Mouse (Mus musculus): ENCODE data around the gene Palmd.

Gene Palmd

GRCm38 (mm10) chr3:116955061-116955460 lies 13.7 kb downstream of the Palmd start:
- peak; percentile 59 to 73 for DNase-seq

- no peak for DNase-seq
Observed at GRCm38 (mm10) chr3:116953366-116953765, 15.4 kb downstream of the Palmd start.

- peak in 1 of 2 experiments; percentile 56 for DNase-seq
Observed at GRCm38 (mm10) chr3:116952242-116952899, 16.4 kb downstream of the Palmd start.

DNA sequence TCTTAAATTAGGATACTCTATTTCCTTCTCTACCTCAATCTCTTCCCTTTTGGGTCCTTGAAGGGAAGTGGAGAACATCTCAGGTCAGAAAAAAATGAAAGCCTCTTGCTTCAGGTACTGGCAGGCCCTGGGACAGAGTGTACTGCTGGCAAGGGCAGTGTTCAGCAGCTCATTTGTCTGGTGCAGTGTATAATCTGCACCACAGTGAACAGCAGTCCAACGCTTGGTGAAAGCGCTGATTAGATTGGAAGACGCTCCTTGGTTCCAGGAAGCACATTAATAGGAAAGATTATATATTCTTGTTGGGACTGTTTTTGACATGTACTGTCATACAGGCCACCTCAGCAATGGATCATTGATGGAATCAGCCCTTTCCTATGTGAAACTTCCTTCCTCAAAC lies 17.3 kb downstream of the Palmd start:
- peak in 1 of 2 experiments; percentile 47 for DNase-seq

DNA sequence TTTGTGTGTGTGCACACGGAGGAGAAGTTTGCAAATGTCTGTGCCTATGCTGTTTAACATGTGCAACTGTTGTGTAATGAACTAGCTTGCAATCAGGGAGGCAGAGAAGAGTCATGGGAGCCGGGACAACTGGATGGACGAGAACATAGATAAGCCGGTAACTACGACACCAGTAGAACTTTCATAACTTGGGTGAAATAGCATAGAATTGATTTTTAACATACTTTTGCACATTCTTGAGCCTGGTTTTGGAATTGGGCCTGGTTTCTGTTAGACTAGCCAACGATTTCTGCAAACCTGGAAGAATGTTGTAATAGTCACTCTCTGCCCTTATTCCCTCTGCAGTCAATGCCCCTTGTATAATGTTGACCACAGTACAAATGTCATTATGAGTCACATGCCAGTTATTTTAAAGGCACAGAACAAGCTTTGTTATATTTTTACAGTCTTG lies 18.1 kb downstream of the Palmd start:
- DNase-seq = peak in 1 of 2 experiments; percentile 60

- no peak for DNase-seq
Observed at GRCm38 (mm10) chr3:116946476-116946875, 22.3 kb downstream of the Palmd start.

- no peak for DNase-seq
Observed at GRCm38 (mm10) chr3:116943422-116943821, 25.4 kb downstream of the Palmd start.

DNA sequence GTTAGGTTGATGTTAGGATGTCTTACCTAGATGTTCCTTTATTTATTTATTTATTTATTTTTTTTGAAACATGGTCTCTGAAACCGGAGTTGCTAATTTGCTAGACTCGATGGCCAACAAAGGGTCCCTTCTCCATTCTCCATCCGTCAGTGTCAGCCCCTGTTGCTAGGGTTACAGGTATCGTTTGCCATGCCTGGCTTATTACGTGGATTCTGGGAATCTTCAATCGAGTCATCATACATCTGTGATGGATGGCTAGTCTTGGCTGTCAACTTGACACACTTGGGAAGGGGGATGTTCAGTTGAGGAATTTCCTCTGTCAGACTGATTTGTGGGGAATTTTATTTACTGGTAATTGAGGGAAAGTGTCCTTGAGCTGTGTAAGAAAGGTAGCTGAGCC lies 26.0 kb downstream of the Palmd start:
- DNase-seq = no peak

DNA sequence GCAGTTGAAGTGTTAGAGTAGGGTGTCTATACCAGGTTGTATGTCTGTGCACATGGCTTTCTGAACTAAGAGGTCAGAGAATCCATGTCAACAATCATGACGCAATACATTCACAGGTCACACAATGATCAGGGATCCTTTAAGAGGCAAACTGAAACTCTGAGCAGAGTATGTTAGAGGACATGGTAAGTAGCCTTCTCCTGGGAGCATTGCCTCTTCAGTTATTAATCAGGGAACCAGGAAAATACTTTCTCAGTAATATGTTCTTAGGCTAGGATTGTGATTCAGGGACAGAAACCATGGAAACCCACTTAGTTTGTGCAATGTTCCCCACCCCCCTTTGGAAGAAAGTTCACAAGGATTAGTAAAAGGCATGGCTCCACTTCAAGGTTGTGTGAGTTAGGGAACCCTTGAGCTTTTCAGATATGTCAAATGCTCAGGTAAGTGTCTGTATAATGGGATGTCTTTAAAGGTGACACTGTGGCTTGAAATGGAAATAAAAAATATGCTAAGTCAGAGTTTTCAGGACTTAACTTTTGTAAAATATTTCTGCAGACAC lies 27.1 kb downstream of the Palmd start:
- DNase-seq = no peak

- DNase-seq = peak; percentile 25 to 67
Observed at GRCm38 (mm10) chr3:116940804-116941558, 27.8 kb downstream of the Palmd start.

DNA sequence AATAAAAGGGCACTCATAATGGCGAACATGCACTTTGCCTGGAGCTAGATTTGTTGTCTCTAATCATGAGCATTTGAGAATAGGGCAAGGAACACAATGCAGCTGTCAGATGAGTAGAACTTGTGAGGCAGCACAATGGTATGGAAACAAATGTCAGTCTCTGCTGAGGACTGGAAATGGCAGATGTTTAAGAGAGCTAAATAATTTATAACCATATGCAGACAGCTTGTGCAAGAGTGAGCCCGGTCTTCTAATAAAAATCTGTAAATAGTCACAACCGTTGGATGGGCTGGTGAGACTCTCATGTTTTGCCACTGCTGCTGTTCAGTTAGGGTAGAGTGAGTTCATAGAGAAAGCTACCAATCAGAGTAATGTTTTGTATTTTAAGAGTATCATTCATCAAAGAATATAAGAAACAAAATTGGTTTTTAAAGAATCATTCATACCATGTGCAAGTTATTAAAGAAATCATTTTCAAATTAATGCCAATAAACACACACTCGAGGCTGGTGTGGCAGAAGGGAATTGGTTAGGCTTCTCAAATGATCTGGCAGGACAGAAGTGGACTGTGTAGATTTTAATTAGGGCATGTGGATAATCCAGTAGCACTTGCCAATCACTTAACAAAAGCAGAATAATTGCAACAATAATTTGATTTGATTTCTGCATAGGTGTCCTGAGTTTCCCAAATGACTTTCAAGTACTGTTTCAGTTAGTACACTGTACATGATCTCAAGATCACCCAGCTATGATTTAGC lies 31.7 kb downstream of the Palmd start:
- no peak for DNase-seq

DNA sequence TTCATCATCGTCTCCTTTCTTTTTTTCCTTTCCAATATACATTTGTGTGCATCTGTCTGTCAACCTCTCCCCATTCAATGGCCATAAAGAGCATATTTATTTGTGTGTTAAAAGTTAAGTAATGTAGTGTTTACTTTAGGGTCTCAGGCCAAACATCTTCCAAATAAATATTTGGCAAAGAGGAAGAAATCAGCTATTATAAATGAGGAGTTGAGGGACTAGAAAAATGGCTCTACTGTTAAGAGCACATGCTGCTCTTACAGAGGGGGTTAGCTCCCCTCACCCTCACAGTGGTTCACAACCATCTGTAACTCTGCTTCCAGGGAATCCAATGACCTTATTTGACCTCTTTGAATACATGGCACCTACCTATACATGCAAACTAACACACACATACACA lies 35.6 kb downstream of the Palmd start:
- DNase-seq = no peak

DNA sequence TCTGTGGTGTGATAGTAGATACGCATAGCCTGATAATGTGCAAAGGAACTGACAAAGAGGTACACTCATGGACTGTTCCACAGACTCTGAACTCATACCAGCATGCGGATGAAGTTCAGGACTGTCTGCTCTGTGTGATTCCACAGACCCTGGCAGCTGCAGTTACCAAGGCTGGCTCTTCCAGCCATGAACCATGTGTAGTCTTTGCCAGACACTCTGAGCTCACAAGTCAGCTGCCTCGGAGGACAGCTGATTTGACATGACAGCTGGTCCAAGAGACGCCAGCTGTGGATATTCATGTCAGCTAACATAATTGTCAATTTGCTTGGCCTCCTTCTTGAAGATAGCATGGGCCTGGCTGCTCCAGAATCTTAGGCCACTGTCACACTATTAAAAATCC lies 39.8 kb downstream of the Palmd start:
- DNase-seq = peak in 1 of 2 experiments; percentile 11

DNA sequence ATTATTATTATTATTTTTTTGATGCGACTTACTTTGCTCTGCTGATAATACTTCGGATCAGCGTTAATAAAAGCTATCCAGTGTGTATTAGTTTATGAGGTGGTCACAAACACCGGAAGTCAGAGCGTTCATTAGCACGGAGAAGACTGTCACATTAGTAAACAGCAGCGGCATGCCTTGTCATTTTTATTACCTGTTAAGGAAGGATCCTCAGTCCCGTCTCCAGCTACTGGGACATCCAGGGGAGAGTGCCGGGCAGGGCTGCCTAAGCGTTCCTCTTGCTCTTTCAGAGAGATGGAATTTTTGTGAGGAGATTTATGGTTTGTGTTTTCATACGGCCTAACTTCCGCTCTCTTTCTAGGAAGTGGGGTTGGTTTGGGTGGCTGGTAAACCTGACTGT lies 45.7 kb downstream of the Palmd start:
- no peak for DNase-seq

DNA sequence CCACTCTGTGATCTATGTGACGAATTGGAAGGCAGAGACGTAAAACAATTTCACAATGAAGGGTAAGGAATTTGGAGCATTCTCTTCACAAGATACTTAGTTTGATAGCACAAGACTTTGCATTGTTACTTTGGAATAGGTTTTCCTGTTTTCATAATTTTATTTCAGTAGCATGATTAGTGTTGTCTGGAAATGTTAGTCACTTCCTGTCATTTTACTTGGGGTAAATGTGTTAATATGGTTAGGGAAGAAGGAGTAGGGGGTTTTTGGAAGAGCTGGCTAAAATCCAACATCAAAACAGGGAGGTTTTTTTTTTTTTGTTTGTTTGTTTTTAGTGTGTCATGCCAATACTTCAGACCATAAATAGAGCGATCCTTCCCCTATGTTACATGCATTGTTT lies 47.3 kb downstream of the Palmd start:
- no peak for DNase-seq

DNA sequence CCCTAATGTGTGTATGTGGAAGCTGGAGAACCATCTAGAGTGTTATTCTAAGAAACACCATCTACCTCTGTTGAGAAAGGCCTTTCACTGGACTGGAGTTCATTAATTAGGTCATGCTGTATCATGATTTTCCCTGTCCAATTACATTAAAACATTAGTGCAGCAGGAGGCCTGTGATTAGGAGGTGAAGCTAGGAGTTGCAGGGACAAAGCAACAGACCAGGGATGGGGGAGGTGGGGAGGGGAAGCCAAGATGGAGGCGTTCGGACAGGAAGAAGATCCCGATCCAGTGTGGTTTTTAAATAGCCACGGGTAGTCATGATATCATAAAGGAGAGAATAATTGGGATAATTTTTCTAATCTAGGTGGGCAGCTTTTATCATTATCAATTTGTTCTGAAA lies 51.8 kb downstream of the Palmd start:
- DNase-seq = no peak

DNA sequence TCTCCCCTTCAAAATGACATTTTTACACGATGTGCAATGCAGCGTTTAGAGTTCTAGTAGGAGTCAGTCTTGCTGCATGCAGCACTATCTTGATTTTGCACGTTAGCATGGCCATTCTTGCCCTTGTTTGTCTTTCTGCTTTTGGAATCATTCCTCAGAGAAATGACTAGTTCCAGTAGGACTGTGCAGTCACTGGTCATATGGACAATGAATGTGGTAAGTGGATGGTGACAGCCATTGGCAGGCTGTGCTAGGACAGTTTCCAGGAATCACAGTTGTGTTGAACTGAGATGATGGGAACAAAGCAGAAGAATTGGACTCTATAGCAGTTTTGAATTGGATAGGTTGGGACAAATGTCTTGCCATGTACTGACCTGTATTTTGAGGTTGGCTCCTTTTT lies 53.9 kb downstream of the Palmd start:
- DNase-seq = no peak

- DNase-seq = no peak
Observed at GRCm38 (mm10) chr3:116914374-116914773, 54.4 kb downstream of the Palmd start.

- DNase-seq = no peak
Observed at GRCm38 (mm10) chr3:116906596-116906995, 62.2 kb downstream of the Palmd start.

DNA sequence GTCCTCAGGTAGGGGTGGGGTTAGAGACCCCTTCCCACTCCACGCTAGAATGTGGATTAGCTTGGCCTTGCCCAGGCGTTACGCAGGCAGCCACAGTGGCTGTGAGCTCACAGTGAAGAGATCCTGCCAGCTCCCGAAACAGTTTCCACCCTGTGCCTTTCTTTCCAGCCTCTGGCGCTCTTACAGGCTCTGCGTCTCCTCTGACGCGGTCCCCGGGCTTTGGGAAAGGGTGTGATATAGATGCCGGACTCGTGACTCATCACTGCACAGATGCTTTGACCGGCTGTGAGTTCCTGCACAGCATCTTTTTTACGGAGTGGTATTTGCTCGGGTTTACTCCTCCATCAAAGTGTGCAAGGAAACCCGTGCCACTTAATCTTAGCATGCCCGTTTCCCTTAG lies 62.9 kb downstream of the Palmd start:
- peak in 1 of 2 experiments; percentile 8 for DNase-seq

DNA sequence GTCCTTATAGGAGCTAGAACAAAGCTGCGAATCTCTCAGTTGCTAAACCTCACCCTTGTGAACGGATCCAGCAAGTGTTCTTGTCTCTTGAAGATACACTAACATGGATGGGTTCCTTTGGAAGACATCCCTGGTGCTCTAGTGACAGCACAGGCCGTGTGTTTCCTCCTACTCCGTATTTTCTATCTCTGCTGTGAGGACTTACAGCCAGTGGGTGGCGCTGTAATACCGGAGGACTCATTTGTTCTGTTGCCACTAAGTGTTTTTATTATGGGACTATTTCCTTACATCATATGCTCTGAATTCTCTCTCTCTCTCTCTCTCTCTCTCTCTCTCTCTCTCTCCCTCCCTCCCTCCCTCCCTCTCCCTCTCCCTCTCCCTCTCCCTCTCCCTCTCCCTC lies 64.6 kb downstream of the Palmd start:
- peak; percentile 64 to 72 for DNase-seq

DNA sequence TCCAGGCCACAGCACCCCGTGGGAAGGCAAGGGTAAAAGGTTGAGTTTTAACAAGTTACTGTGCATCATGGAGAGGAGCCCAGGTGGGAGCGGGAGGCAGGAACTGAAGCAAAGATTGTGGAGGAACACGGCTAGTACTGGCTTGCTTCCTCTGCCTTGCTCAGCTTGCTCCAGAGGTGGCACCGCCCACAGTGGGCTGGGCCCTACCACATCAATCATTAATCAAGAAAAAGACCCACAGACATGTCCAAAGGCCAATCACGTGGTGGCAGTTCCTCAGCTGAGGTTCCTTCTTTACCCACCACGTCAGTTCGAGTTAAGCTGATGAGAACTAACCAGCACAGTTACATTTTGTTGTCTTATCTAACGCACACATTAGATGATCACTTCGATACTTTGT lies 75.9 kb downstream of the Palmd start:
- DNase-seq = peak; percentile 30 to 54

DNA sequence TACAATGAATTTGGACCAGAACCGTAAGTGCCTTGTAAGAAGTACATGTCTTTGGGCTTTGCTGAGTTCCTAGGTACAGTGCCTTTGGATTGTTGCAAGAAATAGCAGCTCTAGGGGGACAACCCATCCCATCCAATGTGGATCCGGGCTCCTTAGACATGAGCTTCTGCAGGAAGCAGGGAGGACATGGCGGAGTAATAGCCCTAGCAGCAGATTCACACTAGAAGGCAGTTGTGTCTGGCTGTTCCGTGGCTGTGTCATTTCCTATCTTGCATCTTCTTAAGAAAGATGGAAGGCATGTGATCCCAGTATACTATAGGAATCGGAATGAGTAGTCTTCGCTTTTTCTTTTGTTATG lies 76.6 kb downstream of the Palmd start:
- DNase-seq = no peak

Measured in lung, adult 18-20 months (tissue).